Mouse (Mus musculus) limb, embryonic 12.5 days (tissue): ENCODE data around the gene Spats2l. TPM values are rescaled to one million over a fixed set of nuclear protein-coding genes. Genes with fewer than 3 reads are reported as not detected.

Experiments
- ATAC-seq: fragments of 200-750 bp; cut with Nextera tagmentation; 2 replicates; pipeline ENCODE4 v1.8.0; 2017; ENCODE audit warnings: low read depth, moderate TSS enrichment; ENCODE audit not compliant: insufficient number of reproducible peaks, insufficient read depth, low FRiP score, low TSS enrichment
- H3K27ac ChIP-seq: fragments of 300-500 bp; sonication (generic); 2 replicates; pipeline ENCODE4 v1.5.1; 2016; ENCODE audit warnings: mild to moderate bottlenecking, moderate library complexity
- H3K27me3 ChIP-seq: fragments of 300-500 bp; sonication (generic); 2 replicates; pipeline ENCODE4 v1.6.1; 2016; ENCODE audit warnings: mild to moderate bottlenecking, moderate library complexity
- H3K36me3 ChIP-seq: fragments of 300-500 bp; sonication (generic); 2 replicates; pipeline ENCODE4 v1.6.1; 2016; ENCODE audit warnings: mild to moderate bottlenecking, moderate library complexity
- H3K4me1 ChIP-seq: fragments of 300-500 bp; sonication (generic); replicated peaks from 2 replicates; pipeline ENCODE4 v1.6.1; 2016
- H3K4me2 ChIP-seq: fragments of 300-500 bp; sonication (generic); 2 replicates; pipeline ENCODE4 v1.6.1; 2016; ENCODE audit warnings: mild to moderate bottlenecking, moderate library complexity
- H3K4me3 ChIP-seq: fragments of 300-500 bp; sonication (generic); replicated peaks from 2 replicates; pipeline ENCODE4 v1.5.1; 2016; ENCODE audit warnings: mild to moderate bottlenecking
- H3K9ac ChIP-seq: fragments of 300-500 bp; sonication (generic); replicated peaks from 2 replicates; pipeline ENCODE4 v1.6.1; 2016; ENCODE audit warnings: mild to moderate bottlenecking, moderate library complexity
- H3K9me3 ChIP-seq: fragments of 300-500 bp; sonication (generic); 2 replicates; pipeline ENCODE4 v1.6.1; 2016; ENCODE audit warnings: mild to moderate bottlenecking, moderate library complexity
- WGBS: fragments of 180-500 bp; shearing (Covaris S2); methylation state at CpG from one replicate; pipeline ENCODE4 v1.1.7; 2016; 5-methylcytosine and 5-hydroxymethylcytosine counted together
- polyA plus RNA-seq: library from polyadenylated mRNA; unstranded; fragments of >200 nt; fragmentation: Nextera tagmentation; extraction: Ambion mirVana; gene quantifications from 2 replicates; pipeline ENCODE4 v1.2.1, GENCODE M21; 2016

The Spats2l gene
- polyA plus RNA-seq, 1 experiment from 2014 or later, result 85.1 TPM

DNA sequence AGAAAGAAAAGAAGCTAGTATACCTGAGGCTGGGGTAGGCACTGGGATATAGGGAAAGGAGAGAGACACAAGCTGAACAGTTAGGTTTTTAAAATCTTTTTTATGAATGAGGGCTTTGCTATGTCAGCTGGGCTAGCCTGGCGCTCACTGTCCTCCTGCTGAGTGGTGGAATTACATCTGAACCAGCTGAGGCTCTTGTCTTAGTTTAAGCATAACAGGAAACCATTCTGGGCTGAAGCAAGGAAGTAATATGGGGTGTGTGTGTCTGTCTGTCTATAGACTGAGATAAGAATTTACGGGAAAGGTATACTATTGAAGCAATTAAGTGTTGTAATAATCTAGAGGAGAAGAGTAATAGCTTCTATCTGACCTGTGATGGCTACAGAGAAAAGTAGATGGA, 197.6 kb downstream of the Spats2l start:
- Histone ChIP-seq H3K36me3 (peaks cover 5% of the 10 kb centered on the region), H3K27ac (no peak overlapping the region), H3K9me3 (no peaks in the 10 kb centered on the region), H3K9ac (no peak overlapping the region), H3K4me2 (no peak overlapping the region), H3K4me3 (no peak overlapping the region), H3K27me3 (no peaks in the 10 kb centered on the region), H3K4me1 (peaks cover 9% of the 10 kb centered on the region)
- ATAC-seq, result no peak
- WGBS, result 91% methylated on average over 2 of the region's 2 CpGs

DNA sequence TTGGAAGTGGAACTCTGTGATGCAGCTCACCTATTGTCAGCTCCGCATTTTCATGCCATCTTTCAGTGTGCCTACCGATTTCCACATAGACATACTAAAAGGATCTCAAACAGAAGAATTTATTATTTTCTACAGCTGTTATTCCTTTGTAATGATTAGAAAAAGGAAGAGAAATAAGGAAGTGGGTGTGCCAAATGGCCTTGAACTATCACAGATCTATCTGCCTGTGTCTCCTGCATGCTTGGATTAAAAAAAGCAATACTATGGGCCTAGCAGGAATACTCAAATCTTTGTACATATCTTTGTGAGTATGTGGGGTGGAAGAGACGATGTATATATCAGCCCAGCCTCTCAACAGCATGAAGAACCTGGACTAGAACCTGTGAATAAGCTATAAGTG, 202.9 kb downstream of the Spats2l start:
- no peaks in the 10 kb centered on the region for H3K27me3 ChIP-seq
- no peaks in the 10 kb centered on the region for H3K36me3 ChIP-seq
- WGBS, result 90% methylated on average over 3 of the region's 3 CpGs
- no peaks in the 10 kb centered on the region for H3K4me1 ChIP-seq
- no peak overlapping the region for H3K4me2 ChIP-seq
- H3K9me3 ChIP-seq, result no peaks in the 10 kb centered on the region
- H3K9ac ChIP-seq, result no peak overlapping the region
- H3K27ac ChIP-seq, result no peak overlapping the region
- ATAC-seq, result no peak
- H3K4me3 ChIP-seq, result no peak overlapping the region

GRCm38 (mm10) chr1:57989052-57989600, 215.2 kb downstream of the Spats2l start:
- no peak for ATAC-seq
- H3K9ac ChIP-seq, result no peak overlapping the region
- no peak overlapping the region for H3K4me2 ChIP-seq
- no peaks in the 10 kb centered on the region for H3K9me3 ChIP-seq
- no peaks in the 10 kb centered on the region for H3K36me3 ChIP-seq
- no peaks in the 10 kb centered on the region for H3K27me3 ChIP-seq
- H3K27ac ChIP-seq, result no peak overlapping the region
- H3K4me1 ChIP-seq, result no peaks in the 10 kb centered on the region
- H3K4me3 ChIP-seq, result no peak overlapping the region
- WGBS, result 81% methylated on average over 6 of the region's 6 CpGs

DNA sequence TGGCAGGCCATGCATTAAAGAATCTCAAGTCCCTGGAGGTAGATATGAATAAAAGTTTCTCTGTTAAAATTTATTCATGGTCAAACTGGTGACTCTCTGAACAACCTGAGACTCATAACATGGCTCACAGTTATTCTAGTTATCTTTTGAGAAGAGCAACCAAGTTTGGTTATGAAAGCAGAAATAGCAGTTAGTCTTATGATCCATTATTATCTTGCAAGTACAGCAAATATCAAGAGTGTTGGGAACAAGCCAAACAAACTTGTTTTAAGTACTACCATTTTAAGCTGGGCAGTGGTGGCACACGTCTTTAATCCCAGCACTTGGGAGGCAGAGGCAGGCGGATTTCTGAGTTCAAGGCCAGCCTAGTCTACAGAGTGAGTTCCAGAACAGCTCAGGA, 217.3 kb downstream of the Spats2l start:
- H3K36me3 ChIP-seq, result no peaks in the 10 kb centered on the region
- no peak overlapping the region for H3K4me2 ChIP-seq
- H3K4me1 ChIP-seq, result peaks cover 1% of the 10 kb centered on the region; the same call in 1 of the 2 replicates
- no peak overlapping the region for H3K9ac ChIP-seq
- H3K27me3 ChIP-seq, result no peaks in the 10 kb centered on the region
- ATAC-seq, result no peak
- no peaks in the 10 kb centered on the region for H3K9me3 ChIP-seq
- 85% methylated on average over 2 of the region's 2 CpGs for WGBS
- H3K27ac ChIP-seq, result no peak overlapping the region
- no peak overlapping the region for H3K4me3 ChIP-seq

DNA sequence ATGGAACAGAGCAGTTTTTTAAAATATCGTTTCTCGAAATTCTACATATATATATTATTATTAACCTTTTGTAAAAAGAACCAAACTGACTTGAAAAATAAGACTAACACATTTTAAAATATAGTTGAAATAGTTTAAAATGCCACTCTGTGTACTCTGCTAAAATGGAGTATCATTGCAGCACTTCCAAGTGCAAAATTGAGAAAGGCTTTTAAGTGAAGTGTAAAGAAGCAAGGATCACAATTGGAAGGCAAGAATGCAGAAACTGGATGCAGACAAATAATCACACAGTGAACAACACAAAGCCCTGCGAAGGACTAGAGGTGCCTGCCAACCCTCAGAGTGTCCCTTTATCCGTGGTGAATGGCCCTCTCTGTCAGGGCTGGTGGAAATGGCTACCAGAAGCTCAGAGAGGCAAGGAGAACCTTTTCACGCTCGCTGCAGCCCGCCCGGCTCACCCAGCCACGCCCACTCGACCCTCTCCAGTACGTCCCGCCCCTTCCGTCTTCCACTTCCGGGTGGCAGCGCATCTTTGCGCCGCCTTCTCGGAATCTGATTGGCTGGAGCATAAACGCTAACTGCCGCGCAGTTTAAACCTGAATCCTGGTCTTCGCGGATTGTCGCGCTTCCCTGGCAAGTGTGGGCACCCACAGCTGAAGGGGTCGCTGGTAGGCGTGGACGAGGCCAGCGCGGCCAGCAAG, 221.6 kb downstream of the Spats2l start, which contains the start of gene Sgo2a:
Gene Sgo2a (plus strand): TSS at position 540 of the 701 bp plus-strand sequence.
- peak within 1 kb of the TSS; percentile 81 for H3K27ac ChIP-seq
- peak; percentile 96 for ATAC-seq
- H3K27me3 ChIP-seq, result no peaks in the 10 kb centered on the region
- WGBS, result 7% methylated on average over 30 of the region's 30 CpGs
- H3K4me3 ChIP-seq, result peak within 1 kb of the TSS; percentile 75
- H3K4me1 ChIP-seq, result peaks cover 12% of the 10 kb centered on the region
- H3K4me2 ChIP-seq, result peak within 1 kb of the TSS; percentile 87
- H3K9ac ChIP-seq, result peak within 1 kb of the TSS; percentile 74
- H3K36me3 ChIP-seq, result peaks cover 10% of the 10 kb centered on the region; the same call in 1 of the 2 replicates
- H3K9me3 ChIP-seq, result no peaks in the 10 kb centered on the region

GRCm38 (mm10) chr1:57996133-57996615, 222.2 kb downstream of the Spats2l start:
- Histone ChIP-seq H3K9ac (peak overlapping the region; percentile 74), H3K4me1 (peaks cover 12% of the 10 kb centered on the region), H3K9me3 (no peaks in the 10 kb centered on the region), H3K4me3 (peak overlapping the region; percentile 75), H3K36me3 (peaks cover 10% of the 10 kb centered on the region; the same call in 1 of the 2 replicates), H3K4me2 (peak overlapping the region; percentile 87), H3K27ac (peak overlapping the region; percentile 81), H3K27me3 (no peaks in the 10 kb centered on the region)
- ATAC-seq, result 0 out of 2 replicates have a peak, but pooled peaks have one; percentile 11
- WGBS, result under 1% methylated on average over 29 of the region's 29 CpGs

Other genes starting within 250 kb of the Spats2l start
- 24.4 and 24.5 TPM in 2 replicates for gene Sgo2a, start 221.8 kb downstream of the Spats2l start, polyA plus RNA-seq
- gene Kctd18, start 244.8 kb downstream of the Spats2l start, polyA plus RNA-seq, result 22.9 and 24.4 TPM in 2 replicates